Mouse (Mus musculus): Measurements from ENCODE around the gene Gm13696. TPM values are rescaled to one million over a fixed set of nuclear protein-coding genes. Genes with fewer than 3 reads are reported as not detected.

Gene Gm13696
- total RNA-seq, 2 experiments from 2014 or later, result 1.4 to 1.6 TPM

DNA sequence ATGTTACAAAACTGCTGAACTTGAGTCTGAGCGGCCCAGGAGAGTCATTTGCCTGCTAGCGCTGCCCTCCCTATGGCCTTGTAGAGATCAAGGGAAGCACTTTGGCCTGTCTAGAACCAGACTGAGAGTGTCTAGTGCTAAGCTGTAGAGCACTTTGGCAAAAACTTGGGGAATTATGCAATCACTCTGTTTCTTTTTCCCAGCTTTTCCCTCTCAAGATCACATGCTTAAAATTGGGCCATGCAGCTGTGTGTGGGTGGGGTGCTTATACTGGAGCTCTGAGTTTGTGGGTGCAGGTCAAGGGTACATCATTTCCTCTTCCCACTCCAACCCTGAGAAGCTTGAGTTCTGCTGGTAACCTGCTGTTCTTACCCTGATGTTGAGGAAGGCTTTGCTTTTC lies 50.0 kb downstream of the Gm13696 start:
- intact Hi-C loops (cut with DNase I), result no loop called here
- peak; percentile 21 to 86 for DNase-seq (ENCODE audit: low spot score in 2 of 2)

DNA sequence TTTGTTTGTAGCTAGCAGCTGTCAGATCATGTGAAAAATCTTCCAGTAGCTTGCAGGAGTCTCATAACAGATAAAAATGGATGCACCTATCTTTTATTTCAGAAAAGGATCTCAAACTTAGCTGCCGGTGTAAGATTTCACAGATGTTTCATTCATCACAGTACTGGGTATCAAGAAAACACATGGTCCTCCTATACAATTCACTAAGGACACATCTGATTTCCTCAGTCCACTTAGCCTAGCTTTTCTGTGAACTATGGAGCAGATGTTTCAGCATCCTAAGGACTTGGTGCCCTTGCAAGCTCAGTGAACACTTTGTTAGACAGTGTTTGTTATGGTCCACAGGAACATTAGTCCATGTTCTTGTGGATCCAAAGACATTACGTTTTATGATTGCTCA lies 50.4 kb downstream of the Gm13696 start:
- intact Hi-C loops (cut with DNase I), result no loop called here
- DNase-seq (ENCODE audit: low spot score in 2 of 2), result no peak

Other genes starting within 250 kb of the Gm13696 start
- 100 to 1,000 TPM; 116 to 131 TPM for gene Itgav, start 248.7 kb upstream of the Gm13696 start, total RNA-seq (2021)
- 100 to 1,000 TPM; 205 to 213 TPM for gene Fam171b, start 160.5 kb upstream of the Gm13696 start, total RNA-seq (2021)
- not detected for gene Zswim2, start 31.9 kb upstream of the Gm13696 start, total RNA-seq (2021)
- gene Gm13698, start 17.4 kb upstream of the Gm13696 start, total RNA-seq (2021), result 1 to 10 TPM; 1.4 to 1.6 TPM
- gene Gm13693, start 11.6 kb upstream of the Gm13696 start, total RNA-seq (2021), result 1 to 10 TPM; 1.4 to 1.6 TPM
- gene Gm13695, start 5.8 kb upstream of the Gm13696 start, total RNA-seq (2021), result 1 to 10 TPM in 1 of 2 experiments, not detected in 1; 1.4 TPM
- 1 to 10 TPM; 1.4 to 1.6 TPM for gene Gm13694, start 5.8 kb downstream of the Gm13696 start, total RNA-seq (2021)
- 1 to 10 TPM; 1.4 to 1.6 TPM for gene Gm13697, start 11.6 kb downstream of the Gm13696 start, total RNA-seq (2021)
- gene Gm13691, start 17.4 kb downstream of the Gm13696 start, total RNA-seq (2021), result 1 to 10 TPM; 1.4 to 1.6 TPM

Measured in left cerebral cortex, postnatal 25 days (tissue).